Mouse (Mus musculus) kidney, adult 2 months (tissue): ENCODE data around the gene AC161166.1.

Experiments used
- CTCF ChIP-seq: fragments of 200-500 bp; conservative IDR thresholded peaks from 2 replicates; pipeline ENCODE4 v1.5.1; 2011; ENCODE audit warnings: low read depth, mild to moderate bottlenecking, control low read depth, low read length, moderate library complexity, mixed read lengths; ENCODE audit not compliant: insufficient read depth, insufficient read length
- POLR2A ChIP-seq: fragments of 200-500 bp; IDR thresholded peaks from one replicate; pipeline ENCODE4 v1.6.1; 2011; ENCODE audit warnings: low read depth, low read length, control low read depth

DNA sequence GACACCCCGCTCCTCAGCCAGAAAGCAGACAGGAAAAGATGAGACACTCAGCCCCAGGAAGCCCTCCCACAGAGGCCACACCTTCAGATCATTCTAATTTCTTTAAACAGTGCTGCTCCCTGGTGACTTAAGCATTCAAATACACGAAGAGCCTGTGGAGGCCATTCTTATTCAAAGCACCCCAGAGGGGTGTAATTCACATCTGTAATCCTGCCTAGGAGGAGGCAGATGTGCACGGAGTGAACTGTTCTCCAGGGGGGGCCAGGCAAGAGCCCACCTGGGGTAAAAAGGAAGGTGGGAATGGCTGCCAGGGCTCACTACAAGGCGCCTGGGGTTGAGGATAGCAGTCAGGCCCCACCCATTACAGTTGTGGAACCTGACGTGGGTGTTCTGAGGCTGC, 4.8 kb upstream of the AC161166.1 start:
- no peak for TF ChIP-seq CTCF
- no peak for TF ChIP-seq POLR2A
